Mouse (Mus musculus) layer of hippocampus, adult 8-10 months (tissue): ENCODE data around the gene Gnai2. TPM values are rescaled to one million over a fixed set of nuclear protein-coding genes. Genes with fewer than 3 reads are reported as not detected.

Experiments
- DNase-seq, 2 experiments: peaks; one replicate each; pipeline ENCODE4 v3.0.0; 2022; ENCODE audit warnings: low spot score in 2 of 2
- total RNA-seq, 4 experiments: library from RNA; stranded (reverse); gene quantifications; 2 replicates each; pipeline ENCODE4 v1.2.4; 2022

Gene Gnai2
- total RNA-seq, 4 experiments from 2014 or later, result 218 to 272 (median 249) TPM

GRCm38 (mm10) chr9:107612191-107612944, 22.8 kb downstream of the Gnai2 start:
- peak; percentile 95 to 99 for DNase-seq

GRCm38 (mm10) chr9:107611456-107612190, 23.5 kb downstream of the Gnai2 start:
- DNase-seq, result no peak

- DNase-seq, result no peak
These were observed 25.7 kb downstream of the Gnai2 start for GRCm38 (mm10) chr9:107609433-107609830.

GRCm38 (mm10) chr9:107608741-107609432, 26.3 kb downstream of the Gnai2 start, which contains the start of gene Sema3b:
Gene Sema3b, minus strand, starts transcription at chr9:107609229.
- no peak for DNase-seq

- DNase-seq, result no peak
These were observed 27.4 kb downstream of the Gnai2 start for GRCm38 (mm10) chr9:107607653-107608245.

- no peak for DNase-seq
These were observed 28.1 kb downstream of the Gnai2 start for GRCm38 (mm10) chr9:107607036-107607435.

- no peak for DNase-seq
These were observed 28.6 kb downstream of the Gnai2 start for GRCm38 (mm10) chr9:107606591-107606990.

- no peak for DNase-seq
These were observed 30.0 kb downstream of the Gnai2 start for GRCm38 (mm10) chr9:107605041-107605661.

GRCm38 (mm10) chr9:107603251-107603650, 31.9 kb downstream of the Gnai2 start:
- DNase-seq, result no peak

- DNase-seq, result peak; percentile 84 to 94
These were observed 33.0 kb downstream of the Gnai2 start for GRCm38 (mm10) chr9:107602068-107602648.

- no peak for DNase-seq
These were observed 33.9 kb downstream of the Gnai2 start for GRCm38 (mm10) chr9:107601275-107601674.

GRCm38 (mm10) chr9:107600745-107601144, 34.4 kb downstream of the Gnai2 start:
- no peak for DNase-seq

- no peak for DNase-seq
These were observed 35.3 kb downstream of the Gnai2 start for GRCm38 (mm10) chr9:107599842-107600241.

- DNase-seq, result no peak
These were observed 35.7 kb downstream of the Gnai2 start for GRCm38 (mm10) chr9:107599433-107599832.

GRCm38 (mm10) chr9:107598385-107598784, 36.8 kb downstream of the Gnai2 start:
- DNase-seq, result no peak

GRCm38 (mm10) chr9:107596619-107597569, 38.3 kb downstream of the Gnai2 start:
- no peak for DNase-seq

GRCm38 (mm10) chr9:107594281-107595062, 40.7 kb downstream of the Gnai2 start:
- DNase-seq, result no peak

- no peak for DNase-seq
These were observed 41.8 kb downstream of the Gnai2 start for GRCm38 (mm10) chr9:107593101-107593976.
